Mouse (Mus musculus): Measurements from ENCODE around the gene Pgs1. TPM values are rescaled to one million over a fixed set of nuclear protein-coding genes. Genes with fewer than 3 reads are reported as not detected.

Pgs1 gene
- polyA plus RNA-seq, 1 experiment from 2014 or later: 62.5 TPM

- ATAC-seq (replicated peaks): no peak
- Histone ChIP-seq H3K4me1 (peaks cover 72% of the 10 kb centered on the region), H3K4me2 (no peak overlapping the region), H3K36me3 (replicated peaks) (no peaks in the 10 kb centered on the region), H3K9ac (no peak overlapping the region), H3K4me3 (no peak overlapping the region), H3K27me3 (replicated peaks) (peaks cover 15% of the 10 kb centered on the region), H3K27ac (no peak overlapping the region), H3K9me3 (no peaks in the 10 kb centered on the region)
- 33% methylated on average over 7 of the region's 7 CpGs for WGBS
Measured at GRCm38 (mm10) chr11:117965052-117965451, 21.0 kb upstream of the Pgs1 start.

- ATAC-seq (replicated peaks): no peak
- Histone ChIP-seq H3K4me3 (no peak overlapping the region), H3K27me3 (replicated peaks) (peaks cover 15% of the 10 kb centered on the region), H3K4me1 (peaks cover 76% of the 10 kb centered on the region), H3K27ac (no peak overlapping the region), H3K4me2 (0 out of 2 replicates have a peak overlapping the region, but pooled peaks have one; percentile 10), H3K9me3 (no peaks in the 10 kb centered on the region), H3K36me3 (replicated peaks) (no peaks in the 10 kb centered on the region), H3K9ac (no peak overlapping the region)
- WGBS: 12% methylated on average over 9 of the region's 9 CpGs
Measured at GRCm38 (mm10) chr11:117965561-117965981, 20.5 kb upstream of the Pgs1 start.

- Histone ChIP-seq H3K36me3 (replicated peaks) (no peaks in the 10 kb centered on the region), H3K27me3 (replicated peaks) (peaks cover 19% of the 10 kb centered on the region), H3K27ac (no peak overlapping the region), H3K4me3 (no peak overlapping the region), H3K4me1 (peaks cover 76% of the 10 kb centered on the region), H3K9me3 (no peaks in the 10 kb centered on the region), H3K9ac (no peak overlapping the region), H3K4me2 (peak overlapping the region; percentile 90)
- 37% methylated on average over 7 of the region's 7 CpGs for WGBS
- no peak for ATAC-seq (replicated peaks)
Measured at GRCm38 (mm10) chr11:117966506-117967100, 19.5 kb upstream of the Pgs1 start.

GRCm38 (mm10) chr11:117967249-117968015 is 18.7 kb upstream of the Pgs1 start:
- WGBS: 7% methylated on average over 34 of the region's 34 CpGs
- Histone ChIP-seq H3K9ac (peak overlapping the region; percentile 59), H3K27ac (no peak overlapping the region), H3K27me3 (replicated peaks) (peaks cover 19% of the 10 kb centered on the region), H3K9me3 (no peaks in the 10 kb centered on the region), H3K4me3 (peak overlapping the region; percentile 60), H3K36me3 (replicated peaks) (no peaks in the 10 kb centered on the region), H3K4me2 (peak overlapping the region; percentile 90), H3K4me1 (peaks cover 71% of the 10 kb centered on the region)
- no peak for ATAC-seq (replicated peaks)

- H3K27ac ChIP-seq: peak overlapping the region; percentile 79; the same call in 1 of the 2 replicates
- H3K9ac ChIP-seq: peak overlapping the region; percentile 59
- no peaks in the 10 kb centered on the region for H3K9me3 ChIP-seq
- H3K27me3 ChIP-seq (replicated peaks): peaks cover 19% of the 10 kb centered on the region
- H3K4me3 ChIP-seq: peak overlapping the region; percentile 60
- ATAC-seq (replicated peaks): peak; percentile 2; the same call in 1 of the 2 replicates
- WGBS: under 1% methylated on average over 64 of the region's 64 CpGs
- no peaks in the 10 kb centered on the region for H3K36me3 ChIP-seq (replicated peaks)
- H3K4me2 ChIP-seq: peak overlapping the region; percentile 90
- peaks cover 64% of the 10 kb centered on the region for H3K4me1 ChIP-seq
Measured at GRCm38 (mm10) chr11:117968016-117968671, 17.9 kb upstream of the Pgs1 start.

GRCm38 (mm10) chr11:117968716-117969099 is 17.4 kb upstream of the Pgs1 start:
- Histone ChIP-seq H3K27me3 (replicated peaks) (peaks cover 19% of the 10 kb centered on the region), H3K27ac (peak overlapping the region; percentile 79), H3K36me3 (replicated peaks) (no peaks in the 10 kb centered on the region), H3K9me3 (no peaks in the 10 kb centered on the region), H3K9ac (peak overlapping the region; percentile 59), H3K4me2 (peak overlapping the region; percentile 90), H3K4me3 (peak overlapping the region; percentile 60), H3K4me1 (peaks cover 58% of the 10 kb centered on the region)
- peak; percentile 48 for ATAC-seq (replicated peaks)
- 0% methylated on average over 34 of the region's 34 CpGs for WGBS

- H3K27ac ChIP-seq: peak overlapping the region; percentile 79
- peak overlapping the region; percentile 60 for H3K4me3 ChIP-seq
- peak overlapping the region; percentile 59 for H3K9ac ChIP-seq
- peaks cover 55% of the 10 kb centered on the region for H3K4me1 ChIP-seq
- no peaks in the 10 kb centered on the region for H3K36me3 ChIP-seq (replicated peaks)
- no peaks in the 10 kb centered on the region for H3K9me3 ChIP-seq
- ATAC-seq (replicated peaks): peak; percentile 85
- WGBS: under 1% methylated on average over 44 of the region's 65 CpGs
- peaks cover 19% of the 10 kb centered on the region for H3K27me3 ChIP-seq (replicated peaks)
- H3K4me2 ChIP-seq: peak overlapping the region; percentile 90
Measured at GRCm38 (mm10) chr11:117969100-117969944, 16.8 kb upstream of the Pgs1 start.

- Histone ChIP-seq H3K9ac (peak within 1 kb of the TSS; percentile 59), H3K27ac (peak within 1 kb of the TSS; percentile 79), H3K9me3 (no peaks in the 10 kb centered on the region), H3K4me2 (peak within 1 kb of the TSS; percentile 90), H3K27me3 (replicated peaks) (peaks cover 20% of the 10 kb centered on the region), H3K4me3 (peak within 1 kb of the TSS; percentile 60), H3K4me1 (peaks cover 56% of the 10 kb centered on the region), H3K36me3 (replicated peaks) (no peaks in the 10 kb centered on the region)
- peak; percentile 31 for ATAC-seq (replicated peaks)
- WGBS: 12% methylated on average over 21 of the region's 21 CpGs
Measured at GRCm38 (mm10) chr11:117969945-117970872, 15.9 kb upstream of the Pgs1 start, which contains the start of gene Socs3. TSS of gene Socs3 (minus strand) at chr11:117970047.

- no peak overlapping the region for H3K27ac ChIP-seq
- peaks cover 56% of the 10 kb centered on the region for H3K4me1 ChIP-seq
- H3K36me3 ChIP-seq (replicated peaks): no peaks in the 10 kb centered on the region
- peaks cover 20% of the 10 kb centered on the region for H3K27me3 ChIP-seq (replicated peaks)
- no peak overlapping the region for H3K4me2 ChIP-seq
- WGBS: 54% methylated on average over 6 of the region's 6 CpGs
- no peak overlapping the region for H3K4me3 ChIP-seq
- ATAC-seq (replicated peaks): no peak
- no peaks in the 10 kb centered on the region for H3K9me3 ChIP-seq
- H3K9ac ChIP-seq: no peak overlapping the region
Measured at GRCm38 (mm10) chr11:117971100-117971499, 15.0 kb upstream of the Pgs1 start.

- Histone ChIP-seq H3K4me3 (no peak overlapping the region), H3K9me3 (no peaks in the 10 kb centered on the region), H3K9ac (no peak overlapping the region), H3K4me1 (peaks cover 55% of the 10 kb centered on the region), H3K27ac (no peak overlapping the region), H3K36me3 (replicated peaks) (no peaks in the 10 kb centered on the region), H3K4me2 (no peak overlapping the region), H3K27me3 (replicated peaks) (peaks cover 15% of the 10 kb centered on the region)
- no peak for ATAC-seq (replicated peaks)
- 66% methylated on average over 2 of the region's 2 CpGs for WGBS
Measured at GRCm38 (mm10) chr11:117971646-117972242, 14.3 kb upstream of the Pgs1 start.

Data from midbrain, embryonic 15.5 days (tissue).